Mouse (Mus musculus): Measurements from ENCODE around the gene Aaas. TPM values are rescaled to one million over a fixed set of nuclear protein-coding genes. Genes with fewer than 3 reads are reported as not detected.

Aaas gene
- polyA plus RNA-seq, 1 experiment from 2014 or later = 76.6 TPM

DNA sequence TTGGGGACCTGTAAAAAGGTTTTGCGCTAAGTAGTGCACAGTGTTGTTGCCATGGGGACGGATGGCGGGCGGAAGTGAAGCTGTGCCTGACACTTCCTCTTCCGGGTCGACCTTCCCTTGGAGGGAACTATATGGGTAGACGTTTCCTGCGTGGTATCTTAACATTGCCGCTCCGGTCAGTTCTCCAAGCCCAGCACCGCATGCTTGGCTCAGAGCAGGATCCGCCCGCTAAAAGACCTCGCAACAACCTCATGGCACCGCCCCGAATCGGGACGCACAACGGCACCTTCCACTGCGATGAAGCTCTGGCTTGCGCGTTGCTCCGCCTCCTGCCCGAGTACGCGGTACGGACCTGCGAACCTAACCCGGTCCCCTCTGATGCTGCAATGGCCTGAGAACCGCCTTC is 19.0 kb downstream of the Aaas start, which contains the start of gene Myg1:
Gene Myg1 (plus strand): TSS at position 100 of the 406 bp plus-strand sequence.
- H3K4me3 ChIP-seq = peak within 1 kb of the TSS; percentile 80
- ATAC-seq (ENCODE audit: low FRiP score, low read depth) = peak; percentile 93
- peak within 1 kb of the TSS; percentile 79 for H3K9ac ChIP-seq
- no peaks in the 10 kb centered on the region for H3K27me3 ChIP-seq
- WGBS = under 1% methylated on average over 30 of the region's 30 CpGs
- no peaks in the 10 kb centered on the region for H3K9me3 ChIP-seq
- peak within 1 kb of the TSS; percentile 94 for H3K4me2 ChIP-seq (replicated peaks)
- H3K36me3 ChIP-seq = peaks cover 66% of the 10 kb centered on the region
- peak within 1 kb of the TSS; percentile 77; the same call in 1 of the 2 replicates for H3K27ac ChIP-seq
- H3K4me1 ChIP-seq = peaks cover 27% of the 10 kb centered on the region

DNA sequence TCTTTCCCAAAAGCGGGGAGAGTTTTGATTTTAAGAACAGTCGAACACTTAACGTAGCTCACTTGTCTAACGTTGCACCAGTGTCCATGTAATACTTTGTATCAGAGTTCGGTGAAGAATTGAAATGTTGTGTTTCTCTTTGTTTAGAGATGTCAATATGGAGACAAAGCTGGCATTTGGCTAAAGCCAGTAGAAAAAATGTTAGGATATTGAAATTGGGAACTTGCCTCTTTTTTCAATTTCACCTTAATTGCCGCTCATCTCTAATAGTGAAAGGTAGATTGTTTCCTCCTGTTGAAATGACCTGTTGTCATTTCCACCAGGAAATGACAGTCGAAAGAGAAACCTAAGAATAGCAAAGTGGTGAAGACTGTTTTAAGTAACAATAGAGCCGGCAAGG is 23.7 kb downstream of the Aaas start:
- H3K27ac ChIP-seq = no peak overlapping the region
- no peak for ATAC-seq (ENCODE audit: low FRiP score, low read depth)
- H3K4me1 ChIP-seq = peaks cover 17% of the 10 kb centered on the region
- H3K9ac ChIP-seq = peak overlapping the region; percentile 85
- H3K4me3 ChIP-seq = peak overlapping the region; percentile 64
- H3K27me3 ChIP-seq = no peaks in the 10 kb centered on the region
- H3K4me2 ChIP-seq (replicated peaks) = peak overlapping the region; percentile 86
- peaks cover 53% of the 10 kb centered on the region for H3K36me3 ChIP-seq
- H3K9me3 ChIP-seq = no peaks in the 10 kb centered on the region
- WGBS = 67% methylated on average over 8 of the region's 8 CpGs

DNA sequence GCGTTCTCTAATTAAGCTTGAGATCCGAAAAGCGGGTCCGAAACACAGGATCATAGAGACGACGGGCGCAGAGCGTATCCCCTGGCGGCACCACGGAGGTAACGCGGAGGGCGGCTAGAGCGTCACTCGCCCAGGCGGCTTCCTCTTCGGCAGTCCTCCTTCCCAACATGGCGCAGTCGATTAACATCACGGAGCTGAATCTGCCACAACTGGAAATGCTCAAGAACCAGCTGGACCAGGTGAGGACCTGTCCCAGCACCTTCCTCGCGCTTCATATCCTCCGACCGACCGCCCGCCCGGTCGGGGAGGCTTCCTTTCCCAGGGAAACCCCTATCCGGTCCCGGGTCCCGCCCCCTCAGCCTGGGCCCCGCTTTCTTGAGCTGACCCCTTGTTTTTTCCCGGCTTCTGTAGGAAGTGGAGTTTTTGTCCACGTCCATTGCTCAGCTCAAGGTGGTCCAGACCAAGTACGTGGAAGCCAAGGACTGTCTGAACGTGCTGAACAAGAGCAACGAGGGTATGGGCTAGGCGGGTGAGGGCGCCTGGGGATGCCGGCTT is 24.5 kb downstream of the Aaas start, which contains the start of gene Pfdn5:
Gene Pfdn5 (plus strand): TSS at position 95 of the 555 bp plus-strand sequence.
- H3K27me3 ChIP-seq = no peaks in the 10 kb centered on the region
- peak within 1 kb of the TSS; percentile 80; the same call in 1 of the 2 replicates for H3K27ac ChIP-seq
- H3K9me3 ChIP-seq = no peaks in the 10 kb centered on the region
- peaks cover 61% of the 10 kb centered on the region for H3K36me3 ChIP-seq
- peak within 1 kb of the TSS; percentile 64 for H3K4me3 ChIP-seq
- WGBS = under 1% methylated on average over 40 of the region's 40 CpGs
- H3K9ac ChIP-seq = peak within 1 kb of the TSS; percentile 85
- H3K4me2 ChIP-seq (replicated peaks) = peak within 1 kb of the TSS; percentile 86
- ATAC-seq (ENCODE audit: low FRiP score, low read depth) = peak; percentile 91
- H3K4me1 ChIP-seq = peaks cover 12% of the 10 kb centered on the region

DNA sequence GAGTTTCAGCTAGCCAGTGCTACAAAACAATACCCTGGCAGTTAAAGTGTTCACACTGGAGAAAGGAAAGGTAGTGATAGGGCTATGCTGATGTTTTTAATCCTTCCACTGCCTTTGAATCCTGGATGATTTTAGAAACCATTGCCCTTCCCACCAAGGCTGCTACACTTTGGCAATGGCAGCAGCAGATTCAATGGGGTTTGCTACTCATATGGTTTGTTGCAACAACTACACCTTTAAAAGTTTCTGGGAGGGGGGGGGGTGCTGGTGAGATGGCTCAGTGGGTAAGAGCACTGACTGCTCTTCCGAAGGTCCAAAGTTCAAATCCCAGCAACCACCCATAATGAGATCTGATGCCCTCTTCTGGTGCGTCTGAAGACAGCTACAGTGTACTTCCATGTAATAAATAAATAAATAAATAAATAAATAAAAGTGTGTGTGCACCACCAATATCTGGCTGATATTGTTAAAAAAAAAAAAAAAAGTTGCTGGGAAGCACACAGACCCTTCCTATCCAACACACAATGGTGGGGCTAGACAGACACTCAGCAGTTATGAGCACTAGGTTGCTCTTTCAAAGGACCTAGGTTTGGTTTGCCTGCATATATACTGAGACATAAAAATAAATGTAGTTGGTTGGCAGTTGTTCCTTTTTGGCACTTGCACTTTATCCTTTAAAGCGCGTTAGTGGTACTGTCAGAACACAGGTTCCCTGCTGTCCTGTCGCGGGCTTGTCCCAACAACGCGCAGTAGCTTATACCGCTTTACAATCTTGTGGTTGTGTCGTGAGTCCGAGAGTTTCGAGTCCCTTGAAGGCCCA is 25.7 kb downstream of the Aaas start:
- ATAC-seq (ENCODE audit: low FRiP score, low read depth) = no peak
- Histone ChIP-seq H3K9ac (no peak overlapping the region), H3K4me2 (replicated peaks) (peak overlapping the region; percentile 86), H3K4me1 (peaks cover 10% of the 10 kb centered on the region), H3K4me3 (peak overlapping the region; percentile 64; the same call in 1 of the 2 replicates), H3K9me3 (no peaks in the 10 kb centered on the region), H3K27ac (no peak overlapping the region), H3K36me3 (peaks cover 62% of the 10 kb centered on the region), H3K27me3 (no peaks in the 10 kb centered on the region)
- 76% methylated on average over 12 of the region's 12 CpGs for WGBS

DNA sequence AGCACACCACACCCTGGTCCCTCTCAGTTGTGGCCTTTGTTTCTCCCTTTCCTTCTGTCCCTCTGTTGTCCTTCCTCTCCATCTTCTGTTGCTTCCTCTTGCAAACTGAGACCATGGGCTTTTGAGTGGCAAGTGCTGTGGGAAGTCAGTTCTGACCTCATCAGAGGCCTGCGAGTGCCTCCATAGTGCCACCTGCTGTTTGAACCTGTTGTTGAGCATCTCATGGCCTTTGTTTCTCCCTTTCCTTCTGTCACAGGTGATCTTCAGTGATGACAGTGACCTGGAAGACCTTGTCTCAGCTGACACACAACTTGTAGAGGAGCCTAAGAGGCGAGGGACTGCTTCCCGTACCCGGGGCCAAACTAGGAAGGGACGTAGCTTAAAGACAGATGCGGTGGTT is 34.3 kb downstream of the Aaas start:
- Histone ChIP-seq H3K27me3 (no peaks in the 10 kb centered on the region), H3K9ac (no peak overlapping the region), H3K9me3 (no peaks in the 10 kb centered on the region), H3K27ac (no peak overlapping the region), H3K36me3 (peaks cover 90% of the 10 kb centered on the region), H3K4me1 (no peaks in the 10 kb centered on the region), H3K4me3 (no peak overlapping the region), H3K4me2 (replicated peaks) (no peak overlapping the region)
- ATAC-seq (ENCODE audit: low FRiP score, low read depth) = no peak
- 85% methylated on average over 6 of the region's 6 CpGs for whole genome bisulfite sequencing

DNA sequence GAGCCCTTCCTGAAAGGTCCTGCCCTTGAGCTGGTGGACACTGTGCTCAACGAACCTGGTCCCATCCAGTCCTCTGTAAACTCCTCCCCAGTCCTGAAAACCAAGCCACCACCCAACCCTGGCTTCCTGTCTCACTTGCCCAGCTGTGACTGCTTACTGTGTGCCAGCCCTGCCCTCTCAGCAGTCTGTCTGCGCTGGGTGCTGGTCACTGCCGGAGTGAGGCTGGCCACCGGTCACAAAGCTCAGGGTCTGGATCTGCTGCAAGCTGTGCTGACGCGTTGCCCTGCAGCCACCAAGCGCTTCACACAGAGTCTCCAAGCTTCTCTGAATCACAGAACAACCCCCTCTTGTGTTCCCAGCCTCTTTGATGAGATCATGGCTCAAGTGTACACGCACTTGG is 35.3 kb downstream of the Aaas start:
- WGBS = 85% methylated on average over 8 of the region's 8 CpGs
- no peak for ATAC-seq (ENCODE audit: low FRiP score, low read depth)
- H3K4me1 ChIP-seq = no peaks in the 10 kb centered on the region

DNA sequence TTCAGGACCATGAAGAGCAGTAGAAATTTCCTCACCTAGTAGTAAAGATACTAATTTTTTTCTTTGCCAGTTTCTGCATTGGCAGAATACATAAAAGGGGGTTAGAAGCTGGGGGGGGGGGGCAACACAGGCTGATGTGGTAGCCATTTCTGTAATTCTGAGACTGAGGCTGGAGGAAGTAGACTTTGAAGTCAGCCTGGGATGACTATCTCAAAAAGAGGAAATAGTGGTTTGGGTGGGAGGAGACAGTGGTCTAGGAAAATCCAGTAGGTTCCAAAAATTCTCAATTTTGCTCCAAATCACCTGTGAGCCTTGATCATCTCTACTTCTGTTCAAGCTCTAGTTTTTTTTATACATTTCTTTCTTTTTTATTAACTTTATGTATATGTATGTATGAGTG is 39.1 kb downstream of the Aaas start:
- H3K27ac ChIP-seq = no peak overlapping the region
- H3K4me3 ChIP-seq = no peak overlapping the region
- no peak overlapping the region for H3K9ac ChIP-seq
- no peaks in the 10 kb centered on the region for H3K27me3 ChIP-seq
- H3K4me1 ChIP-seq = no peaks in the 10 kb centered on the region
- H3K36me3 ChIP-seq = peaks cover 90% of the 10 kb centered on the region
- no peak for ATAC-seq (ENCODE audit: low FRiP score, low read depth)
- no peak overlapping the region for H3K4me2 ChIP-seq (replicated peaks)
- H3K9me3 ChIP-seq = no peaks in the 10 kb centered on the region

More for the DNA sequence above, 35.3 kb downstream of the Aaas start:
- H3K36me3 ChIP-seq = peaks cover 87% of the 10 kb centered on the region
- peak overlapping the region; percentile 35; the same call in 1 of the 2 replicates for H3K9ac ChIP-seq
- no peaks in the 10 kb centered on the region for H3K27me3 ChIP-seq
- no peak overlapping the region for H3K4me2 ChIP-seq (replicated peaks)
- H3K9me3 ChIP-seq = no peaks in the 10 kb centered on the region
- H3K27ac ChIP-seq = no peak overlapping the region
- no peak overlapping the region for H3K4me3 ChIP-seq

DNA sequence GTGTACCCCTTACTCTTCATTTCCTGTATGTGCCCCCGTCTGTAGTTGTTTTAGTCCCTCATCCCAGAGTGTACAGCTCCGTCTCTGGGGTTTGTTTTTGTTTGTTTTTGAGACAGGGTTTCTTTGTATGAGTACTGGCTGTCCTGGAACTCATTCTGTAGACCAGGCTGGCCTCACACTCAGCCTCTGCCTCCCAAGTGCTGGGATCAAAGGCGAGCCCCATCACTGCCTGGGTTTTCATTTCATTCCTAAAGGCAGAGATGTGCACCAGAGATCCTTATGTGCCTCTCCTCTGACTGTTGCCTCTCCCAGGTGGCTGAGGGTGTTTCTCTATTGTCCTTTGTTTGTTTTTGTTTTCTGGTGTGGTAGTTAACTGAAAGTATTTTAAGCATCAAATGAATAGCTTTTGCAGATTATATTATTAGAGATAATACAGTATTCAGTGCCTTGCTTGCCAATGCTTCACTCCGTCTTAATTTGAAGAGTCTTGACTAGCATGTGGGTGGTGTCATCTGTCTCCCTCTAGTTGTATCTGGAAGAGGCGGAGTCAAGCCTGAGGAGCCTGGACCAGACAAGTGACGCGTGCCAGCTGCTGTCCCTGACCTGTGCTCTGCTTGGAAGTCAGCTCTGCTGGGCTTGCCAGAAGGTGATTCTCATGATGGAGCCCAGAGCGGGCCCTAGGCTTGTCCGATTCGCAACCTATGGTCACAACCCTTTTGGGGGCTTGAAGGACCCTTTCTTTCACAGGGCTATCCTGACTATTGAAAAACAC is 40.3 kb downstream of the Aaas start:
- no peaks in the 10 kb centered on the region for H3K9me3 ChIP-seq
- WGBS = 79% methylated on average over 10 of the region's 10 CpGs
- peaks cover 90% of the 10 kb centered on the region for H3K36me3 ChIP-seq
- H3K4me2 ChIP-seq (replicated peaks) = no peak overlapping the region
- H3K4me1 ChIP-seq = no peaks in the 10 kb centered on the region
- H3K27ac ChIP-seq = no peak overlapping the region
- H3K27me3 ChIP-seq = no peaks in the 10 kb centered on the region
- no peak for ATAC-seq (ENCODE audit: low FRiP score, low read depth)
- no peak overlapping the region for H3K4me3 ChIP-seq
- H3K9ac ChIP-seq = no peak overlapping the region

DNA sequence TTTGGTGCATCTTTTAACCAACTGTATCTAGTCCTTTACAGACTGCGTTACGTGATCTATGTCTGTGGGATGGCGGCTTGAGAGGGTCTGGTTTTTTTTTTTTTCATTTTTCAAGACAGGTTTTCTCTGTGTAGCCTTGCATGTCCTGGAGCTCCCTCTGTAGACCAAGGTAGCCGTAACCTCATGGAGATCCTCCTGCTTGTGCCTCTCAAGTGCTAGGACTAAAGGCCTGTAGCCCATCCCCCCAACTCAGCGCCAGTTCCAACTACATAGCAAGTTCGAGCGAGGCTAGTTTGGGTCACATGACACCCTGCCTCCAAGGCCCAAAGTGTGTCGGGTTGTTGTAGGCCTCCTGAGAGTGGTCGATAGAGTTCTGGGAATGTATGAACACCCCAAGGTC is 41.9 kb downstream of the Aaas start:
- Histone ChIP-seq H3K4me2 (replicated peaks) (no peak overlapping the region), H3K9me3 (no peaks in the 10 kb centered on the region), H3K9ac (no peak overlapping the region), H3K36me3 (peaks cover 91% of the 10 kb centered on the region), H3K27ac (no peak overlapping the region), H3K4me3 (no peak overlapping the region), H3K4me1 (no peaks in the 10 kb centered on the region), H3K27me3 (no peaks in the 10 kb centered on the region)
- no peak for ATAC-seq (ENCODE audit: low FRiP score, low read depth)
- 81% methylated on average over 9 of the region's 9 CpGs for WGBS

DNA sequence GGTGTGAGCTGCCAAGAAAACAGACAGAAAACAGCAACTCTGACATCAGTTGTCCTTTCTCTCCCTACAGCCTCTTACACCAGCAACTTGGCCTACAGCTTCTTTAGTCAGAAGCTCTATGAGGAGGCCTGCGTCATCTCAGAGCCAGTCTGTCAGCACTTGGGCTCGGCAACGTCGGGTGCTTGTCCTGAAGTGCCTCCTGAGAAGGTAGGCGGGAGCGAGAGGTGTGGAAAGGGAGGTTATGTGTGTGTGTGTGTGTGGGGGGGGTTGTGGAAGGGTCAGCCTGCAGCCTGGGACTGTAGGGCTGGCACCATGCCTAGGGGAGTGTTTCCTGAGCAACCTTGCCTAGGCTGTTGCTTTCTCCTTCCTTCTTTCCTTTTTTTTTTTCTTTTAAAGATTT is 48.0 kb downstream of the Aaas start:
- H3K4me1 ChIP-seq = no peaks in the 10 kb centered on the region
- H3K9me3 ChIP-seq = no peaks in the 10 kb centered on the region
- H3K9ac ChIP-seq = no peak overlapping the region
- 85% methylated on average over 6 of the region's 6 CpGs for WGBS
- H3K27ac ChIP-seq = no peak overlapping the region
- H3K4me3 ChIP-seq = no peak overlapping the region
- no peaks in the 10 kb centered on the region for H3K27me3 ChIP-seq
- ATAC-seq (ENCODE audit: low FRiP score, low read depth) = no peak
- peaks cover 84% of the 10 kb centered on the region for H3K36me3 ChIP-seq
- H3K4me2 ChIP-seq (replicated peaks) = no peak overlapping the region

DNA sequence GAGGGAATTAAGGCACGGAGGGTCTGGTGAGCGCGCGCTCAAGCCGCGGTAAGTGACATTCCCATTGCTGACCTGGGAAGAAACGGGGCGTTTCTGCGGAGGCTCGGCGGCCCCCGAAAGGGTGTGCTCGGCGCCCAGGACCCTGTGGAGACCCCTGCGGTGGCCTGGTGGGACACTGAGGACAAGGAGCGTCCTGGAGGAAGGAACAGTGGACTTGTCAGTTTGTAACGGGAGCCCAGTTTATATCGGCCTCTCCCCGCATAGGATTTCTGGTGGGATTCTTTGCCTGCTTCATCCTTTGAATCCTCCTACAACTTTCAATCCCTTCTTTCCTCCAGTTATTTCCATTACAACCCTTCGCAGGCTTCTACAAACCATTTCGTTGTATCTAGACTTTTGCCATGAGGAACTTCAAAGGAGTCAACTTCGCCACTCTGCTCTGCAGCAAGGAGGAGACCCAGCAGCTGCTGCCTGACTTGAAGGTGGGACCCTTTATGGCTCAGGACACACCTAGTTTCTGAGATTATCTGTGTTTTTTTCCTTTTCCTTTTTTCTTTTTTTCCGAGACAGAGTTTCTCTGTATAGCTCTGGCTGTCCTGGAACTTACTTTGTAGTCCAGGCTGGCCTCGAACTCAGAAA is 54.1 kb downstream of the Aaas start:
- H3K4me3 ChIP-seq = peak overlapping the region; percentile 71
- H3K9ac ChIP-seq = peak overlapping the region; percentile 68
- H3K36me3 ChIP-seq = peaks cover 34% of the 10 kb centered on the region
- peaks cover 6% of the 10 kb centered on the region for H3K4me1 ChIP-seq
- WGBS = 4% methylated on average over 24 of the region's 24 CpGs
- ATAC-seq (ENCODE audit: low FRiP score, low read depth) = peak; percentile 26; the same call in 1 of the 2 replicates
- no peak overlapping the region for H3K27ac ChIP-seq
- H3K27me3 ChIP-seq = no peaks in the 10 kb centered on the region
- H3K4me2 ChIP-seq (replicated peaks) = peak overlapping the region; percentile 89
- H3K9me3 ChIP-seq = no peaks in the 10 kb centered on the region
